Mouse (Mus musculus) kidney, postnatal 0 days (tissue): ENCODE results near the gene Cep83. TPM values are rescaled to one million over a fixed set of nuclear protein-coding genes. Genes with fewer than 3 reads are reported as not detected.

ENCODE experiments used
- ATAC-seq: fragments of 200-750 bp; cut with Nextera tagmentation; replicated peaks from 2 replicates; pipeline ENCODE4 v1.8.0; 2017; ENCODE audit warnings: low read depth, moderate number of reproducible peaks, moderate TSS enrichment, moderate library complexity; ENCODE audit not compliant: low FRiP score
- DNase-seq: peaks from one replicate; pipeline ENCODE4 v3.0.0-alpha.2; 2016; ENCODE audit warnings: low spot score
- H3K27ac ChIP-seq: fragments of 300-500 bp; sonication (generic); 2 replicates; pipeline ENCODE4 v1.5.1; 2014; ENCODE audit warnings: mild to moderate bottlenecking
- H3K27me3 ChIP-seq: fragments of 300-500 bp; sonication (generic); 2 replicates; pipeline ENCODE4 v1.6.1; 2014; ENCODE audit warnings: low read length, mixed read lengths; ENCODE audit not compliant: insufficient read depth
- H3K36me3 ChIP-seq: fragments of 300-500 bp; sonication (generic); 2 replicates; pipeline ENCODE4 v1.6.1; 2014; ENCODE audit warnings: low read length, mixed read lengths; ENCODE audit not compliant: insufficient read depth
- H3K4me1 ChIP-seq: fragments of 300-500 bp; sonication (generic); replicated peaks from 2 replicates; pipeline ENCODE4 v1.6.1; 2014; ENCODE audit warnings: antibody characterized with exemption, low read length, mixed read lengths; ENCODE audit not compliant: insufficient read depth
- H3K4me2 ChIP-seq: fragments of 300-500 bp; sonication (generic); 2 replicates; pipeline ENCODE4 v1.6.1; 2014; ENCODE audit warnings: mild to moderate bottlenecking, low read length, moderate library complexity, mixed read lengths
- H3K4me3 ChIP-seq: fragments of 300-500 bp; sonication (generic); replicated peaks from 2 replicates; pipeline ENCODE4 v1.5.1; 2014; ENCODE audit warnings: low read depth, low read length
- H3K9ac ChIP-seq: fragments of 300-500 bp; sonication (generic); 2 replicates; pipeline ENCODE4 v1.6.1; 2014; ENCODE audit warnings: low read depth, low read length
- H3K9me3 ChIP-seq: fragments of 300-500 bp; sonication (generic); replicated peaks from 2 replicates; pipeline ENCODE4 v1.6.1; 2016; ENCODE audit warnings: low read length, inconsistent platforms, mixed read lengths
- CTCF ChIP-seq: IDR thresholded peaks from 2 replicates; pipeline ENCODE4 v1.5.1; 2016; ENCODE audit warnings: antibody characterized with exemption, low read depth, mild to moderate bottlenecking, moderate library complexity
- WGBS: fragments of 180-500 bp; shearing (Covaris S2); extraction: QIAGEN DNeasy Blood & Tissue Kit; methylation state at CpG from one replicate; pipeline ENCODE4 v1.1.7; 2014; 5-methylcytosine and 5-hydroxymethylcytosine counted together
- polyA plus RNA-seq: library from polyadenylated mRNA; unstranded; fragments of >200 nt; fragmentation: Nextera tagmentation; extraction: Ambion mirVana; gene quantifications from 2 replicates; pipeline ENCODE4 v1.2.1, GENCODE M21; 2015

Cep83 gene
- polyA plus RNA-seq: 15.5 and 16.4 TPM in 2 replicates

DNA sequence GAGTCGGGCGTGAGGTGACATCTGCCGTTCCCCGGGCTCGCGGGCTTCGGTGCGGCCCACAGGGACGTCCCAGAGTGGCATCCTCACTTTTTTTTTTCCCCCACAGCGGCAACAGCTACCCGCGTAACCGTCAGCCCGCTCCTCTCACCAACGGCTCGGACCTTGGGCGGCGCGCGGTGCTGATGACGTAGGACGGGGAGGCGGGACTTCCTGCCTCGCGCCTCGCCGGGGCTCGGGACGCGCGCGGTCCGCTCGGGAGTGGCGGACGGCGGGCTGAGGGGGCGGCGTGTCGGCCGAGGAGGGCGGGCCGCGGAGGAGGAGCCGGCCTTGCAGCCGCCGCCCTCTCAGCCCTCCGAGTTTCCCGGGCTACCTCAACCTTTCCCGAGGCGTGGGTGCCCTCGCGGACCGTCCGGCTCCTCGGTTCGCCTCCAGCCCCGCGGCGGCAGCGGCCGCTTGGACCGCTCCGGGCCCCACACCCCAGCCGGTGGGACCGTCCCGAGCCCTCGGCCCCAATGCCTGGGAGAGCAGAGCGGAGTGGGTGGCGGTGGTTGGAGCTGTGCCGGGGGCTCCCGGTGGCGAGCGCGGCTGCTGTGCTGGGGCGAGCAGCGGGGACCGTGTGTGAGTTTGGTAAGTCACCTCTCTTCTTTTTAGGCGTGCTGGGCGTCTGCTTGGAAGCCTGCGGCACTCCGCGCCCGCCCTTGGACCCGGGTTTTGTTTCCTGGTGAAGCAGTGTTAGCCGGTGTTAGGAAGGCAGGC, at the start of gene Cep83:
Gene Cep83 (plus strand): TSS at position 235 of the 756 bp plus-strand sequence.
- Histone ChIP-seq H3K36me3 (no peaks in the 10 kb centered on the region), H3K4me1 (0 out of 2 replicates have a peak, but pooled peaks cover 3% of the 10 kb centered on the region), H3K27me3 (no peaks in the 10 kb centered on the region), H3K4me3 (peak within 1 kb of the TSS; percentile 85), H3K27ac (peak within 1 kb of the TSS; percentile 89), H3K4me2 (peak within 1 kb of the TSS; percentile 85), H3K9ac (peak within 1 kb of the TSS; percentile 95), H3K9me3 (no peaks in the 10 kb centered on the region)
- DNase-seq: peak; percentile 94
- WGBS: under 1% methylated on average over 81 of the region's 86 CpGs
- no peak for TF ChIP-seq CTCF
- peak; percentile 99 for ATAC-seq

DNA sequence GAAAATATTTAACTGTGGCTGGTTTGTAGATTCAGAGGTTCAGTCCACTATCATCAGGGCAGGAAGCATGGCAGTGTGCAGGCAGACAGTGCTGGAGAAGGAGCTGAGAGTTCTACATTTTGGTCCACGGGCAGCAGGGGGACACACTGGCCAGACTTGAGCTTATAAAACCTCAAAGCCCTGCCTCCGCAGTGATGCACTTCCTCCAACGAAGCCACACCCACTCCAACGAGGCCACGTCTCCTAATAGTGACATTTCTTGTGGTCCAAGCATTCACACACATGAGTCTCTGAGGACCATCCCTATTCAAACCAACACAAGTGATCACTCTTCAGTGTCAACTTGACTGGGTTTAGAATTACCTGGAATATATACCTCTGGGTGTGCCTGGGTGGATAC, 49.2 kb upstream of the Cep83 start:
- no peaks in the 10 kb centered on the region for H3K27me3 ChIP-seq
- no peak overlapping the region for H3K4me2 ChIP-seq
- H3K36me3 ChIP-seq: no peaks in the 10 kb centered on the region
- no peak overlapping the region for H3K9ac ChIP-seq
- DNase-seq (no peak), ATAC-seq (no peak)
- H3K4me3 ChIP-seq: no peak overlapping the region
- WGBS: 76% methylated on average over 5 of the region's 5 CpGs
- no peaks in the 10 kb centered on the region for H3K4me1 ChIP-seq
- no peak for TF ChIP-seq CTCF
- H3K27ac ChIP-seq: no peak overlapping the region
- no peaks in the 10 kb centered on the region for H3K9me3 ChIP-seq

DNA sequence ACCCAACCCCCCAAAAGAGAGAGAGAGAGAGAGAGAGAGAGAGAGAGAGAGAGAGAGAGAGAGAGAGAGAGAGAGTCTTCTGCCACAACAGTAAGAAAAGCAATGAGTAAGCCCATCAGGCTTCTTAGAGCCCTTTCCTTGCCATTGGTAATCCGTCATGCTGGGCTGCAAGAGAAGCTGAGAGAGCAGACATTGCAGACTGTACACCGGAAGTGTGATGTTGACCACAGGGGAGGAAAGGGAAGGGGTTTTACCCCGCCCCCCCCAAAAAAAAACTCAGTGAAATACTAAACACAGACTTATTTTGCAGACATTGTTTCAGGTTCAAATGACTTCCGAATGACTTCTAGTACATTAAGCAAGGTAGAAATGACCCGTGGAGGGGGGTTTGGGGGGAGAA, 48.4 kb upstream of the Cep83 start:
- no peak for TF ChIP-seq CTCF
- Histone ChIP-seq H3K27ac (no peak overlapping the region), H3K4me3 (no peak overlapping the region)

DNA sequence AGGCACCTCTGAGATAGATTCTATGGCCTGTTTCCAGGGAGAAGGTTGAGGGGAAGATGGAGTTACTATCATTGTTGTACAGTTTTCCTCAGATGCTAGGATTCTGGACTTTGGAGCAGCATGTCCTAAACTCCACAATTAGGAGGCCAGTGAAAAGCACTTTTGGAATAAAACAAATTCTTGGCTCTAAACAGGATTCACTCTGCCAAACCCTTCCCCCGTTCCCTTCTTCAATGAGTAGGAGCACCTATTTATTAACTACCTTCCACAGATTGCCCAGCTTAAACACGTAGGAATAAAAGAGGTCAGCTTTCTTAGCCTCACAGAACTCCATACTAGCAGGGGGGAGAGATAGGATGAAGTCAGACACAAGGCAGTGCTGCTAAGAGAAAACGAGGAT, 24.4 kb upstream of the Cep83 start:
- 69% methylated on average over 3 of the region's 3 CpGs for WGBS
- no peak overlapping the region for H3K4me2 ChIP-seq
- H3K9me3 ChIP-seq: no peaks in the 10 kb centered on the region
- no peak overlapping the region for H3K4me3 ChIP-seq
- no peak for TF ChIP-seq CTCF
- no peak for ATAC-seq
- H3K27ac ChIP-seq: no peak overlapping the region
- DNase-seq: no peak
- H3K9ac ChIP-seq: no peak overlapping the region
- no peaks in the 10 kb centered on the region for H3K36me3 ChIP-seq
- no peaks in the 10 kb centered on the region for H3K27me3 ChIP-seq
- no peaks in the 10 kb centered on the region for H3K4me1 ChIP-seq

More for the DNA sequence above, 48.4 kb upstream of the Cep83 start:
- no peaks in the 10 kb centered on the region for H3K27me3 ChIP-seq
- H3K4me1 ChIP-seq: no peaks in the 10 kb centered on the region
- no peaks in the 10 kb centered on the region for H3K36me3 ChIP-seq
- no peak overlapping the region for H3K9ac ChIP-seq
- DNase-seq: no peak
- 71% methylated on average over 5 of the region's 5 CpGs for WGBS
- no peak overlapping the region for H3K4me2 ChIP-seq
- no peaks in the 10 kb centered on the region for H3K9me3 ChIP-seq
- no peak for ATAC-seq

DNA sequence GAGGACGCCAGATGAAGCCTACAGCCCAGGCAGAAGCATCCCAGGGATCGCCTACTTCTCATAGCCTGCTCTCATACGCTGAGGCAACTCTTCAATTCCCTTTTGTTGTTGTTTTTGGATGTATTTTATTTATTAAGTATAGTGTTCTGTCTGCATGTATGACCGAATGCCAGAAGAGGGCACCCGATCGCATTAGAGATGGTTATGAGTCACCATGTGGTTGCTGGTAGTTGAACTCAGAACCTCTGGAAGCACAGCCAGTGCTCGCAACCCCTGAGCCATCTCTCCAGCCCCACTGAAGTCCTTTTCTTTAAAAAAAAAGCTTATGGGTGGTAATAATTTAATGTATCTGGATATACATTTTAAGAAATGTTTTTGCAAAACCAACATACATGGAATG, 24.0 kb upstream of the Cep83 start:
- no peak for TF ChIP-seq CTCF
- Histone ChIP-seq H3K36me3 (no peaks in the 10 kb centered on the region), H3K9me3 (no peaks in the 10 kb centered on the region), H3K4me1 (no peaks in the 10 kb centered on the region), H3K4me2 (no peak overlapping the region), H3K27me3 (no peaks in the 10 kb centered on the region), H3K4me3 (no peak overlapping the region), H3K27ac (no peak overlapping the region), H3K9ac (no peak overlapping the region)
- 94% methylated on average over 7 of the region's 7 CpGs for WGBS
- DNase-seq (no peak), ATAC-seq (no peak)

- H3K27ac ChIP-seq: no peak overlapping the region
- DNase-seq (no peak), ATAC-seq (no peak)
- no peaks in the 10 kb centered on the region for H3K9me3 ChIP-seq
- H3K36me3 ChIP-seq: no peaks in the 10 kb centered on the region
- H3K4me3 ChIP-seq: no peak overlapping the region
- H3K4me1 ChIP-seq: no peaks in the 10 kb centered on the region
- no peak for TF ChIP-seq CTCF
- H3K9ac ChIP-seq: no peak overlapping the region
- H3K27me3 ChIP-seq: no peaks in the 10 kb centered on the region
- H3K4me2 ChIP-seq: no peak overlapping the region
These were observed 20.3 kb upstream of the Cep83 start for GRCm38 (mm10) chr10:94668147-94668546.
